Mouse (Mus musculus) gastrocnemius, postnatal 4 days (tissue): ENCODE data around the gene Ergic3. TPM values are rescaled to one million over a fixed set of nuclear protein-coding genes. Genes with fewer than 3 reads are reported as not detected.

ENCODE experiments used
- DNase-seq, 2 experiments: peaks; one replicate each; pipeline ENCODE4 v3.0.0; 2021 to 2022; ENCODE audit warnings: low spot score in 2 of 2, mixed read lengths in 2 of 2
- long read RNA-seq, 2 experiments: library from polyadenylated mRNA; stranded (forward); transcript quantifications; one replicate each; pipeline ENCODE4 v2.0.0; 2021
- total RNA-seq, 2 experiments: library from RNA; stranded (reverse); gene quantifications; 2 replicates each; pipeline ENCODE4 v1.2.3; 2021

The Ergic3 gene
- 10 to 100 TPM; 92.9 to 98.5 TPM for total RNA-seq
- long read RNA-seq, experiment 1, transcript Ergic3-201 (13 exons, 1,377 nt), result major isoform, 151 of 166 reads
- long read RNA-seq, experiment 1, partial matches to known transcripts, result 4 of 166 reads
- long read RNA-seq, experiment 1, other reads (novel, unspliced or antisense), result 9 of 166 reads
- long read RNA-seq, experiment 2, transcript Ergic3-201 (13 exons, 1,377 nt), result major isoform, 172 of 187 reads
- long read RNA-seq, experiment 2, partial matches to known transcripts, result 5 of 187 reads
- long read RNA-seq, experiment 2, other reads (novel, unspliced or antisense), result 9 of 187 reads

DNA sequence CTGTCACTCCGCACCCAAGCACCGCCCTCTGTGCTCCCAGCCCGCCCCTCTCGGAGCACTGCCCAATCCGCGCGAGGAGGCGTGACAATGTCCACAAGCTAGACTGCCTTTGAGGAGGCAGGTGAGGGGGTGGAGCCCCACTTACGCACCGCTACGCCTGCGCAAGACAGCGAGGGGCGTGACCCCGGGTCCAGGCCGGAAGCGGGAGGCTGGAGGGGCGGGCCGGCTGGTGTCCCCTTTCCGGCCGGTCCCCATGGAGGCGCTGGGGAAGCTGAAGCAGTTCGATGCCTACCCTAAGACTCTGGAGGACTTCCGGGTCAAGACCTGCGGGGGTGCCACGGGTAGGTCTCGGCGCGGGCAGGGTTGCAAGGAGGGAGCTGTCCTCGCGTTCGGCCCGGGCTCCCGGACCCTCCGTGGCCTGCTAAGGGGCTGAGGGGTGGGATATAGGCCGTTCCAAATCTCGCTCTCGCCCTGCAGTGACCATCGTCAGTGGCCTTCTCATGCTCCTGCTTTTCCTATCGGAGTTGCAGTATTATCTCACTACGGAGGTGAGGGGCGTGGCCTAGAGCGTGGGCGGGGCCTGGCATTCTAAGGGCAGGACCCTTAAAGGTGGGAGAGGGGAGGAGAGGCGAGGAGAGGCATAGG is at the start of gene Ergic3, which contains the start of gene 6430550D23Rik:
TSS of gene Ergic3 (plus strand) at position 158 of the 645 bp plus-strand sequence.
TSS of gene 6430550D23Rik (minus strand) at position 90 of the 645 bp plus-strand sequence.
- DNase-seq, result peak; percentile 92 to 95

DNA sequence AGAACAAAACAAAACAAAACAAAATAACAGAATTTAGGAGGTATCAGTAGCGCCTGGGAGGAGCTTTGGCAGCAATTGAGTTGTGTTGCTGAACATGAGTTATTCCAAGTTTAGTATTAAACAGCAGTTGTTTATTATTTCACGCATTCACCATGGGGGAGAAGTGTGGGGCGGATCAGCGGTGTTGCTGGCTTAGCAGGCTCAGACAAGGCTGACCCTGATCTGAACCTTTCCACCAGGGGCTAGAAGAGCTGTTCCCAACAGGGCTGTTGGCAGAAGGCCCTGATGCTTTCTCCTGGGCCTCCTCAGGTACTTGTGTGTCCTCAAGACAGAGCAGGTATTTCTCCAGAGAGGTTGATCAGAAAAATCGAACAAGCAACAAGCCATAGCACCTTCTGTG is 47.9 kb upstream of the Ergic3 start:
- no peak for DNase-seq

DNA sequence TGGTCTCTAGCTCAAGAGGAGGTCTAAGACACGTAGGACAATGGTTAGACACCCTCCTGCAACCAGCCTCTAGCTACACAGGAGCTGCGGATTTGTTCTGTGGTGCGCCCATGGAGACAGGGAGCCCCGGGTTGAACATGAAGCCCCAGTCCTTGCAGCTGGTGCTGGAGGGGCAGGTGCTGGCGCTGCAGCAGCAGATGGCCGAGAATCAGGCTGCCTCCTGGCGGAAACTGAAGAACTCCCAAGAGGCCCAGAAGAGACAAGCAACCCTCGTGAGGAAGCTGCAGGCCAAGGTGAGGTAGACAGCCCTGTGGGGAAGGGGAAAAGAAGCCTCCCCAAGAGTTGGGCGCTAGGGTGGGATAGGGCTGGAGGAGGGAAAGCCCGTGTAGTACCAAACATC is 46.0 kb upstream of the Ergic3 start:
- no peak for DNase-seq

DNA sequence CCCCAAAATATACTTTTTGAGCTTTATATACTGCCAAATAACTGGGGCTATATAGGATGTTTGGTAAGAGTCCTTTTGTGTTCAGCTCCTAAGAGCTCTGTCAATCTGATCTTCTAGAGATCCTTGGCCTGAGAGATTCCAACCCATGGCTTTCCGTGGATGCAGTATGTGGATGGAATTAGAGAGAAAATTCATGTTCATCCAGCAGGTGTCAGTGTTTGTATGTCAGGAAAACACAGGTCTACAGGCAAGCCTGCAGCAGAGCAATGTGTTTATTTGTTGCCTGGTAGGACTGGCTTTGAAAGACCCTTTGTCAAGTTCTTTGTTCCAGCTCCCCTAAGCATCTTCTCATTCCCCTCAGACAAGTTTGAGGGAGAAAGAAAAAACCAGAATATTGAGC is 44.9 kb upstream of the Ergic3 start:
- DNase-seq, result no peak

DNA sequence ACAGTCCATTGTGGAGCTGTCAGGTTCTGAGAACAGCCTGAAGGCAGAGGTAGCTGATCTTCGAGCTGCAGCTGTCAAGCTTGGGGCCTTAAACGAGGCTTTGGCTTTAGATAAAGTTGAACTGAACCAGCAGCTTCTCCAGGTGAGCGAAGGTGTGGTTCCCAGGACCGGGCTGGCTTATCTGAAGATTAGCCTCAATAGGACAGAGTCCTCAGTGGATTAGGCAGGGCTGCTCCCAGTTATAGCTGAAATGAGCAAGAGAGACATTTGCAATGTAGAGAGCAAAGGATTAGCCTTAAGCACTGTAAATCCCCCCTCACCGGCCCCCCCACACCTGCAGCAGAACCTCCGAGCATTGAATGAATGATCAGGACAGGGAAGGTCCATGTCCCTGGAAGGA is 34.5 kb upstream of the Ergic3 start:
- DNase-seq, result no peak

DNA sequence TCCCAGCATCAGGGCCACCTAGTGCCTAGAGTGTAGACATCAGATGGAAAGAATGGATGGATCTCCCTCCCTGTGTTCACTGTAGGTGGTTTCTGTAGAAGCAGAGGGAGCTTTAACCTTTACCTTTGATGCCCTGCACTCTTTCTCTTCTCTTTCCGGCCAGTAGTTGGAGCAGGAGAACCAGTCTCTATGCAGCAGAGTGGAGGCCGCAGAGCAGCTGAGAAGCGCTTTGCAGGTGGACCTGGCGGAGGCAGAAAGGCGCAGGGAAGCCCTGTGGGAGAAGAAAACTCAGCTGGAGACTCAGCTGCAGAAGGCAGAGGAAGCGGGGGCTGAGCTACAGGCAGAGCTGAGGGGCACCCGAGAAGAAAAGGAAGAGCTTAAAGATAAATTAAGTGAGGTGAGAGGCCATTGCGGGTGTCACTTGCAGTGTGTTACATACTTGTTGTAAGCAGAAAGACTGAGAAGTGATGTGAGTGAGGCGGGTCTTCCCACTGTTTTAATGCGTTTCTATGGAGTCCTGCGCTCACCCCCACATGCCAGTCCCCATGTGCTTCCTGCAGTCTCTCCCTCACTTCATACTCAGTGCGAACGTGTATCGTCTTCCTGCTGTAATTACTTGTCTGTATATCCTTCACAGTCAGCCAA is 33.6 kb upstream of the Ergic3 start:
- no peak for DNase-seq

DNA sequence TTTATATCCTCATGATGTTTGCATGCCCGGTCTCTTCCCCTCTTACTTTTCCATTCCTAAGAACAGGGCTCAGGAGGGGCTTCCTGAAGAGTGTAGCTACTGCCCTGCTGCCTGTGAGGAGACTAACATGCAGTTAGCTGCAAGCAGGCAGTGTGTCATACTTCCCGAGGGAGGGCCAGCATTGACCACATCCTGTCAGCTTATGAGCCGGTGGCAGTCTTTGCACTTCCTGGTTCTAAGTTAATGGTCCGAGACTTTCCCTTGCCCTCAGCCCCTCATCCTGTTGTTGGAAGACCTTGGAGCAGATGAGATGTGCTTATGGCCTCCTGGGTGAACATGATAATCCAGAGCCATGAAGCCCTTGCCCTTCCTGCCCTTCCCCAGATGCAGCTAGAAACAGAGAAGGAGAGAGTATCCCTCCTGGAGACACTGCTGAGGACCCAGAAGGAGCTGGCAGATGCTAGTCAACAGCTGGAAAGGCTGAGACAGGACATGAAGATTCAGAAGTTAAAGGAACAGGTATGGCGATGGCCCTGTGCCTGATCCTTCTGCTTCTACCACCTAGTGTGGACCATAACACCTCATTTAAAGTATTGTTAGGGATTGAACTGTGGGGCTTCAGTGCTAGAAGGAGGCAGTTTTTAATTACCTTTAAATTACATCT is 28.4 kb upstream of the Ergic3 start:
- DNase-seq, result no peak

DNA sequence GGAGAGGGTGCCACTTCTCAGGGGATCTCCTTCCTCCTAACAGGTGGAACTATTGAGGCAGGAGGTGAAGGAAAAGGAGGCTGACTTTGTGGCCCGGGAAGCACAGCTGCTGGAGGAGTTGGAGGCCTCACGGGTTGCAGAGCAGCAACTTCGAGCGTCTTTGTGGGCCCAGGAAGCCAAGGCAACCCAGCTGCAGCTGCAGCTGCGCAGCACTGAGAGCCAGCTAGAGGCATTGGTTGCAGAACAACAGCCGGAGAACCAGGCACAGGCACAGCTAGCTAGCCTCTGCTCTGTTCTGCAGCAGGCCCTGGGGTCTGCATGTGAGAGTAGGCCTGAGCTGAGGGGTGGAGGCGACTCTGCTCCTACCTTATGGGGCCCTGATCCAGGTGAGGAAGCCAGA is 22.1 kb upstream of the Ergic3 start:
- no peak for DNase-seq

DNA sequence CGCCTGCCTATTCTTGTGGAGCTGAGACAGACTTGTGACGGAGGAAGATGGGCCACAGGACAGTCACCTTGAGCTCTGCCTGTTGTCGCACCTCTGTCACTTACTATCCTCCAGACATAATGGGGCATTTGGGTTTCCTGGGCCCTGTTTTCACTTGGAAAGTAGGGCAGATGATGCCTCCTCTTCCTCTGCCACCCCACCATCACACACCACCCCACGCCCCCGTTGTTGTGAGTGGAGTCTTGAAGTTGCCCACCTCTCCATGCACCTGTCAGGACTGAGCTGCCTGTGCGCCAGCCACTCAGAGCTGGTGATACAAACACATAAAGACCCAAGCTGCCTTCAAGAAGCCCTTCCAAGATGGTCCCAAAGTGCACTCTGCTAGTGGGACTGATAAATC is 20.7 kb upstream of the Ergic3 start:
- DNase-seq, result no peak

DNA sequence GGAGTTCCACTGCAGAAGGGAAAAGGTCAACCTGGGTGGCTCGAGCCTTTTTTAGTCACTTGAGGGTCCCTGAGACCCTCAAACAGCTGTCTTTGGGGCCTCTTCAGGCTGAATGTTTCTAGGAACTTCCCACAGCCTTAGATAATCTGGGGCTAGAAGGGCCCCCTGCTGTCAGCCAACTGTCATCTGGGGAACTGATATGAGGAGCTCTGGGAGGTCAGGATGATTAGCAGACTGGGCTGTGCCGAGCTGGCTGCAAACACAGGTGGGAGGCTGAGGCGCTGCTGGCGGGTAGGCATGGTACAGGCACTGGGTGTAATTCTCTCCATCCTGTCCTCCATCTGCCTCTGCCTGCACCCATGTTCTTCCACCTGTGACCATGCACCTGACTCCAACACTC is 18.8 kb upstream of the Ergic3 start:
- DNase-seq, result no peak

DNA sequence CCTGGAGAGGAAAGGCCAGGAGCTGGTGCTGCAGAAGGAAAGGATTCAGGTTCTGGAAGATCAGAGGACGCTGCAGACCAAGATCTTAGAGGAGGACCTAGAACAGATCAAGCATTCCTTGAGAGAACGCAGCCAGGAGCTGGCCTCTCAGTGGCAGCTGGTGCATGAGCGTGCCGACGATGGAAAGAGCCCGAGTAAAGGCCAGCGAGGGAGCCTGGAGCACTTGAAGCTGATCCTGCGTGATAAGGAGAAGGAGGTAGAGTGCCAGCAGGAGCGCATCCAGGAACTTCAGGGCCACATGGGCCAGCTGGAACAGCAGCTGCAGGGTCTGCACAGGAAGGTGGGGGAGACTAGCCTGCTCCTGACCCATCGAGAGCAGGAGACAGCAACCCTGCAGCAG is 16.7 kb upstream of the Ergic3 start:
- DNase-seq, result no peak

DNA sequence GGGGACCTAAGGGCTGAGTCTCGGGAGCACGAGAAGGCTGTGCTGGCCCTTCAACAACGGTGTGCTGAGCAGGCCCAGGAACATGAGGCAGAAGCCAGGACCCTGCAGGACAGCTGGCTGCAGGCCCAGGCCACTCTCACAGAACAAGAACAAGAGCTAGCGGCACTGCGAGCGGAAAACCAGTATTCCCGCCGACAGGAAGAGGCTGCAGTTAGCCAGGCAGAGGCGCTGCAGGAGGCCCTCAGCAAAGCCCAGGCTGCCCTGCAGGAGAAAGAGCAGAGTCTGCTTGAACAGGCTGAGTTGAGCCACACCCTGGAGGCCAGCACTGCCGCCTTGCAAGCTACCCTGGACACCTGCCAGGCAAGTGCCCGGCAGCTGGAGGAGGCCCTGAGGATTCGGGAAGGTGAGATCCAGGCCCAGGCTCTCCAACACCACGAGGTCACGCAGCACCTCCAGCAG is 16.0 kb upstream of the Ergic3 start:
- DNase-seq, result peak in 1 of 2 experiments; percentile 59

DNA sequence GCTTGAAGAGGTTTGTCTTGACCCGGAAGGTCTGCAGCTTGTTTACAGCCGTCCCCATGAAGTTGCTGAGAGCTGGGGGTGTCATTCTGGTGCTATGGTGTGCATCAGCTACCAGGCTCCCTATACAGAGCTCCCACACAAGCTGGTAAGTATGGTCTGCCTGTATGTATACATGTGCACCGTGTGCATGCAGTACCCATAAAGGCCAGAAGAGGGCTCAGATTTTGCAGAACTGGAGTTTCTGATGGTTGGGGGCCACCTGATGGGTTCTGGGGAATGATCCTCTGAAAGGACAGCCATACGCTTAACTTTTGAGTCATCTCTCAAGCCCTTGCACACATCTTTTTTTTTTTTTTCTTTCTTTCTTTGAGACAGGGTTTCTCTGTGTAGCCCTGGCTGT is 2.5 kb upstream of the Ergic3 start:
- no peak for DNase-seq

DNA sequence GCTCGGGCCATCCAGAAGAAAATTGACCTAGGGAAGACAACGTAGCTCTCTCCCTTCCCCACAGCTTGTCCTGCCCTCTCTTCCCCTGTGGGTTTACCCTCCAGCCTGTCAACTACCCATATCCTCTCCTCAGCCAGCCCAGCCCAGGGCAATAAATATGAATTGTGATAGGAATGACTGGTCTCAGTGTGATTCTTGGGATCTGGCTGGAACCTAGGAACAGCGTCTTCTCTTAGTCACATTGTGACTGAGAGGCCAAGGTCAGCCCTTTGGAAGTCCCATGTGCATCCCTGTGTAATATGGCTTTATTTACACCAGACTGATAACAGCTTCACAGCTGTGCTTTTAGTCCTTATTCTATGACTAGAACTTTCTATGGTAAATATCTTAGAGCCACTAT is 10.3 kb downstream of the Ergic3 start:
- DNase-seq, result no peak

DNA sequence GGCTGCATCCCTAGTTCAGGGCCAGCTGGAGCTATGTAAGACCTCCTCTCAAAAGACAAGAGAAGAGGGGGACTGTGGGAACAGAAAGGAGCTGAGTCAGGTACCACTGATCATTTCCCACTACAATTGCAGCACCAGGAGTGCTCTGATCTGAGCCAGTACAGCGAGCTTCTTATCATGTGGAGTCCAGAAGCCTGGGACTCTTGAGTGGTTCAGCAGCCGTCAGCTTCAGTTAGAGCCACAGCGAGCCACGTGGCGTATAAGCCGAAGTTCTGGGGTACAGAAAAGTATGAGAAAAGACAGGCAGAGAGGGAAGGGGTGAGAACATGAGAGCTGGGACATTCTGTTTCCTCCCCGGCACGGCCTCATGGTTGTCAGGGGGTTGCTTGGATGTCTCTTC is 13.4 kb downstream of the Ergic3 start:
- DNase-seq, result no peak

DNA sequence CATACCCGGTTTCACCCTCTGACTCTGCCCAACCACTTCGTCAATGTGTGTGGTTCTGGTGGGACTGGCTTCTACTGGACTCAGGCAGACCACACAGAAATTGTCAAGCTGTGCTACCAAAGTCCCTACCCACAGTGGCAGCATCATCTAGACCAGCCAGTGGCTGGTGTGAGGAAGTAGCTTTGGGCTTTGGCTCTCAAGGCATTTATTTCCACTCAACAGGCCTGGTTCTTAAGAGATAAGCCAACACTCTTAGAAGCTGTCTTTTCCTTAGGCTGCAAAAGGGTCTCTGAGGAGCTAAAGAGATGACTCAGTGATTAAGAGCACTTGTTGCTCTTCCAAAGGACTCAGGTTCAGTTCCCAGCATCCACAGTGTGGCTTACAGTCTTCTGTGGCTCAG is 13.9 kb downstream of the Ergic3 start:
- DNase-seq, result no peak

DNA sequence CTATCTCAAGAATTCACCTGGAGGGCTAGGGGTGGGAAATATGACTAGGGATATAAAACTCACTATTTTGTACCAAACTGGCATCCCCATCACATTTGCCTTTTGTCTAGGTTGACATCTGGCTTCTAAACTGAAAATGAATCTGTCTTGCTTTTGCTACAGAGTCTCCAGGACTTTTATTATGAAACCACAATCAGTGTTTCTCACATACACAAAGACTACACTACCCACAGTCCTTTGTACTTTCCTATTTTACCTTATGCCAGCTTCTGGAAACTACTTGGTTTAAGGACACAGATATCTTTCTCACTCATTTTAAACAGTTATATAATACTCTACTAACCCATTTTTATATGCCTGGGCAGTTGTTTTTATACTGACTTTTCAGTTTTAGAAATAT is 17.6 kb downstream of the Ergic3 start:
- DNase-seq, result no peak

DNA sequence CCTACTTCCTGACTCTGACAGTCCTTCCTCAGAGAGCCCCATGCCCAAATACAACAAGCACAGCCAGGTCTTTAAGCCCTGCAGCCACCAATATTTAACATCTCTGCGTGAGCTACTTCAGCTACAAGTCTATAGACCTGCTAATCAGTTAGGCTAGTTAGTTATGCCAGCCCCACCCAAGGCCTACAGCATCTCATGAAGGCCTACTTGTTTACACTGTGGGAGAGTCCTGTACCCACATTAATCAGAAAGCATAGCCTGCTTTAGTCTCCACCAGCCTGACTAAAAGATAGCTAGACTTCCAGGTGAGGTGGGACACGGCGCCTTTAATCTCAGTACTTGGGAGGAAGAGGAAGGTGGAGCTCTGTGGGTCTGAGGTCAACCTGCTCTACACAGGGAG is 31.5 kb downstream of the Ergic3 start:
- DNase-seq, result no peak

DNA sequence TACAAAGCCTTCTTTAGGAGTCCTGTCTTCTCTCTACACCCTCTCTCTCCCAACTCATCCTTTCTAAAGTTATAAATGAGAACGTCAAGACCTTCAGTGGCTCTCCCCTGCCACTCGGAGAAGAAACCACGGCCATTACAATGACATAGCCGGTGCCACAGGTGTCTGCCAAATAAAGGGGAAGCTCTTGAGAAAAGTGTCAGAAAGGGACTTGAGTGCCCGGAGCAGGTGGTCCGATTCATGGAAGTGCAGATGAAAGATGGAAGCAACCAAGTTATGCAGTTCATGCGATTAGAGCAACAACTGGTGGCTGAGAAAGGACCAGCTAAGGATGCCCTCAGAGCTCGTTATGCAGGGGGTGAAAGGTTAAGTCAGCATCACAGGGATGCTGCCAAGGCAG is 35.1 kb downstream of the Ergic3 start:
- DNase-seq, result no peak

DNA sequence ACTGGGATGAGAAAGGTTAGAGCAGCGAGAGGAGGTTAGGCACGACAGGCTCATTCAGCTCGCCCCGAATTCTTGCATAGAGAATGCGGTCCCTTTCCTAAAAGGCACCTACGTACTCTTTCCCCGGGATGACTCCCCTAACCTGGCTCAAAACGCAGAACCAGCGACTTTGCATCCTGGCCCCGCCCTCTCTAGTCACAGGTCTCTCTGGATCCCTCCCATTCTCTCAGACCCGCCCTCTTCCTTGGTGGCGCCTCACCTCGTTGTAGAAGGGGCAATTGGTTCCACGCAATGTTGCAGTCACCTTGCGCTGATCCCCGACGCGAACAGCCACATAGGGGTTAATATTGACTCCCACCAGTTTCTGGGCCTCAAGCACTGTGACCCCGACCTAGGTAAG is 40.1 kb downstream of the Ergic3 start:
- no peak for DNase-seq

DNA sequence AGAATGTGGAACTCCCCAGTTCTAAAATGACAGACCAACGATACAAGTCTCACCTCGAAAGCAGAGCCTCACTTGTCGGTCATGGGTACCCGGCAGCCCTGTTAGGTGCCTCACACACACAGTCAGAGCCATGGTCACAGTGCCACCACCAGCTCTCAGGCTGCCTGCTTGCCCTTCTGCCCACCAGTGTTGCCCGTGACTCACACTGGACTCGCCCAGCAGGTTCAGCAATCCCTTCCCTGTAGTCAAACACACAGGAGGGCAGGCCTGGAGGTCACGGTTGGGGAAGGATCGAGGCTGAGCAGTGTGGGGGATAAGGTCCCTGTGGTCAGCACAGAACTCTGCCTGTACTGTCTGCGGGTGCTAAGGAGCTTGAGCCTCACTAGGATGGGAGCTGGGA is 45.0 kb downstream of the Ergic3 start, which contains the start of gene Fer1l4:
TSS of gene Fer1l4 (minus strand) at position 132 of the 400 bp plus-strand sequence.
- no peak for DNase-seq
